Mouse (Mus musculus) spleen, postnatal 14 days (tissue): ENCODE results near the gene Ehd2.

Experiments
- DNase-seq, 2 experiments: peaks; one replicate each; pipeline ENCODE4 v3.0.0; 2021 to 2022; ENCODE audit warnings: low spot score in 2 of 2

The Ehd2 gene

GRCm38 (mm10) chr7:15975451-15975850 is 8.1 kb upstream of the Ehd2 start:
- no peak for DNase-seq

GRCm38 (mm10) chr7:15974712-15975111 is 7.3 kb upstream of the Ehd2 start:
- peak in 1 of 2 experiments; percentile 60 for DNase-seq

- DNase-seq: no peak
These were observed 4.9 kb upstream of the Ehd2 start for GRCm38 (mm10) chr7:15972247-15972646.

- no peak for DNase-seq
These were observed 2.3 kb upstream of the Ehd2 start for GRCm38 (mm10) chr7:15969674-15970073.

- DNase-seq: no peak
These were observed 955 bp upstream of the Ehd2 start for GRCm38 (mm10) chr7:15968322-15968721.

- no peak for DNase-seq
These were observed 878 bp downstream of the Ehd2 start for GRCm38 (mm10) chr7:15966489-15966888.

GRCm38 (mm10) chr7:15963798-15964652 is 3.3 kb downstream of the Ehd2 start:
- no peak for DNase-seq

- peak in 1 of 2 experiments; percentile 29 for DNase-seq
These were observed 4.8 kb downstream of the Ehd2 start for GRCm38 (mm10) chr7:15962311-15963288.

- no peak for DNase-seq
These were observed 5.6 kb downstream of the Ehd2 start for GRCm38 (mm10) chr7:15961798-15962197.

- no peak for DNase-seq
These were observed 6.1 kb downstream of the Ehd2 start for GRCm38 (mm10) chr7:15961239-15961638.

- no peak for DNase-seq
These were observed 6.7 kb downstream of the Ehd2 start for GRCm38 (mm10) chr7:15960691-15961090.

GRCm38 (mm10) chr7:15956143-15956542 is 11.2 kb downstream of the Ehd2 start:
- no peak for DNase-seq

- DNase-seq: no peak
These were observed 11.9 kb downstream of the Ehd2 start for GRCm38 (mm10) chr7:15955509-15955908.

- DNase-seq: peak in 1 of 2 experiments; percentile 31
These were observed 12.4 kb downstream of the Ehd2 start for GRCm38 (mm10) chr7:15954978-15955443.

GRCm38 (mm10) chr7:15954436-15954835 is 12.9 kb downstream of the Ehd2 start:
- DNase-seq: no peak

GRCm38 (mm10) chr7:15953307-15954074 is 13.9 kb downstream of the Ehd2 start:
- no peak for DNase-seq

- DNase-seq: no peak
These were observed 15.0 kb downstream of the Ehd2 start for GRCm38 (mm10) chr7:15952416-15952815.

- no peak for DNase-seq
These were observed 17.4 kb downstream of the Ehd2 start for GRCm38 (mm10) chr7:15950008-15950407.

- DNase-seq: no peak
These were observed 18.1 kb downstream of the Ehd2 start for GRCm38 (mm10) chr7:15949216-15949790.

GRCm38 (mm10) chr7:15948381-15948941 is 18.9 kb downstream of the Ehd2 start:
- DNase-seq: peak; percentile 67 to 81
